In the genomic region with DNA sequence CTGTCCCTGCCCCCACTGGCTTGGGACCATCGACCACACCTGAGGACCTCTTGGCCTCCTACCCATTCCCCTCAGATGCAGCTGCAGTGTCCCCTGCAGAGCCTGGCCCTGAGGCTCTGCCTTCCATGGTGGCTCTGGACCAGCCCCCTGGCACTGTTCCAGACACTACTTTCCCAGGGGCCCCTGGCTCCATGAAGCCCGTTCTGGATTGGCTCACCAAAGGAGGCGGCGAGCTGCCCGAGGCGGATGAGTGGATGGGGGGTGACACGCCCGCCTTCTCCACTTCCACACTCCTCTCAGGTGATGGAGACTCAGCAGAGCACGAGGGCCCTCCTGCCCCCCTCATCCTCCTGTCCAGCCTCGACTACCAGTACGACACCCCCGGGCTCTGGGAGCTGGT, we compare ENCODE assay signal across 11 mouse cellular contexts. TPM values are rescaled to one million over a fixed set of nuclear protein-coding genes. Genes with fewer than 3 reads are reported as not detected.
DNase-seq lines count a peak whose midpoint lies in the region; ATAC-seq and TF ChIP-seq lines count a peak whose summit lies in the region.
"Had no signal": no experiment of that assay in that cellular context is flagged by ENCODE, and none has a peak within 500 bp of the region (broad histone marks: within the 10 kb centered on the region; RNA-seq: fewer than 3 reads in every experiment).

No protein-coding gene starts in this region.

- H3K27ac ChIP-seq in embryonic facial prominence, embryonic 13.5 days: no peak overlapping the region
- H3K27ac ChIP-seq in embryonic facial prominence, embryonic 10.5 days (replicated peaks): no peak overlapping the region
- peak overlapping the region; percentile 26; the same call in 1 of the 2 replicates for H3K27ac ChIP-seq in kidney, postnatal 0 days
- H3K27ac ChIP-seq in kidney, embryonic 14.5 days (ENCODE audit: low read depth, low read length): no peak overlapping the region
- peak overlapping the region; percentile 18; the same call in 1 of the 2 replicates for H3K27ac ChIP-seq in midbrain, postnatal 0 days (ENCODE audit: low read depth, low read length)
- H3K27ac ChIP-seq: lung, embryonic 15.5 days had no signal

- WGBS in embryonic facial prominence, embryonic 13.5 days: 81% methylated on average over 12 of the region's 12 CpGs
- WGBS in embryonic facial prominence, embryonic 10.5 days: 93% methylated on average over 12 of the region's 12 CpGs
- 66% methylated on average over 12 of the region's 12 CpGs for WGBS in kidney, postnatal 0 days
- 73% methylated on average over 12 of the region's 12 CpGs for WGBS in kidney, embryonic 14.5 days
- 78% methylated on average over 12 of the region's 12 CpGs for WGBS in midbrain, postnatal 0 days

- H3K9ac ChIP-seq in embryonic facial prominence, embryonic 13.5 days: 0 out of 2 replicates have a peak overlapping the region, but pooled peaks have one; percentile 36
- 0 out of 2 replicates have a peak overlapping the region, but pooled peaks have one; percentile 20 for H3K9ac ChIP-seq in kidney, postnatal 0 days (ENCODE audit: low read depth, low read length)
- H3K9ac ChIP-seq in kidney, embryonic 14.5 days (ENCODE audit: low read depth, low read length): no peak overlapping the region
- no peak overlapping the region for H3K9ac ChIP-seq in midbrain, postnatal 0 days (replicated peaks; ENCODE audit: low read length, poor library complexity, severe bottlenecking)
- H3K9ac ChIP-seq: lung, embryonic 15.5 days had no signal

- no peaks in the 10 kb centered on the region for H3K27me3 ChIP-seq in embryonic facial prominence, embryonic 13.5 days
- no peaks in the 10 kb centered on the region for H3K27me3 ChIP-seq in embryonic facial prominence, embryonic 10.5 days (replicated peaks; ENCODE audit: low read depth, poor library complexity, severe bottlenecking)
- no peaks in the 10 kb centered on the region for H3K27me3 ChIP-seq in kidney, postnatal 0 days (ENCODE audit: insufficient read depth, low read length)
- no peaks in the 10 kb centered on the region for H3K27me3 ChIP-seq in kidney, embryonic 14.5 days (ENCODE audit: control insufficient read depth, insufficient read depth, low read length)
- H3K27me3 ChIP-seq in midbrain, postnatal 0 days (ENCODE audit: insufficient read depth, low read length): no peaks in the 10 kb centered on the region
- H3K27me3 ChIP-seq: lung, embryonic 15.5 days had no signal

- DNase-seq in embryonic facial prominence, embryonic 10.5 days (ENCODE audit: low spot score): no peak
- DNase-seq in kidney, postnatal 0 days (ENCODE audit: low spot score): no peak
- DNase-seq in retina, postnatal 1 day: peak; percentile 37
- no peak for DNase-seq in retina, embryonic 14.5 days (ENCODE audit: low spot score)
- peak; percentile 58 for DNase-seq in midbrain, postnatal 0 days (ENCODE audit: low spot score)
- DNase-seq in thymus, postnatal 10 days (ENCODE audit: low spot score in 2 of 2): no peak

- H3K36me3 ChIP-seq in embryonic facial prominence, embryonic 13.5 days: peaks cover 93% of the 10 kb centered on the region
- H3K36me3 ChIP-seq in embryonic facial prominence, embryonic 10.5 days (replicated peaks): peaks cover 100% of the 10 kb centered on the region
- H3K36me3 ChIP-seq in kidney, postnatal 0 days (ENCODE audit: insufficient read depth, low read length): peaks cover 46% of the 10 kb centered on the region
- peaks cover 85% of the 10 kb centered on the region for H3K36me3 ChIP-seq in kidney, embryonic 14.5 days (ENCODE audit: control insufficient read depth, insufficient read depth, low read length)
- H3K36me3 ChIP-seq in midbrain, postnatal 0 days (ENCODE audit: insufficient read depth, low read length): peaks cover 65% of the 10 kb centered on the region

- no peak overlapping the region for H3K4me3 ChIP-seq in embryonic facial prominence, embryonic 13.5 days
- no peak overlapping the region for H3K4me3 ChIP-seq in embryonic facial prominence, embryonic 10.5 days
- no peak overlapping the region for H3K4me3 ChIP-seq in kidney, postnatal 0 days (replicated peaks; ENCODE audit: low read depth, low read length)
- H3K4me3 ChIP-seq in kidney, embryonic 14.5 days (ENCODE audit: low read length): no peak overlapping the region
- no peak overlapping the region for H3K4me3 ChIP-seq in midbrain, postnatal 0 days (ENCODE audit: low read depth, low read length)
- H3K4me3 ChIP-seq: erythroblast, embryonic 14.5 days; lung, embryonic 15.5 days had no signal

- H3K9me3 ChIP-seq in embryonic facial prominence, embryonic 13.5 days: no peaks in the 10 kb centered on the region
- no peaks in the 10 kb centered on the region for H3K9me3 ChIP-seq in embryonic facial prominence, embryonic 10.5 days
- no peaks in the 10 kb centered on the region for H3K9me3 ChIP-seq in kidney, postnatal 0 days (replicated peaks; ENCODE audit: low read length)
- H3K9me3 ChIP-seq in kidney, embryonic 14.5 days (ENCODE audit: control insufficient read depth, low read length): no peaks in the 10 kb centered on the region
- H3K9me3 ChIP-seq in midbrain, postnatal 0 days (ENCODE audit: low read length): no peaks in the 10 kb centered on the region
- H3K9me3 ChIP-seq: lung, embryonic 15.5 days had no signal

- ATAC-seq in embryonic facial prominence, embryonic 13.5 days (ENCODE audit: insufficient number of reproducible peaks, insufficient read depth, low FRiP score, low TSS enrichment, low read depth): no peak
- ATAC-seq in kidney, postnatal 0 days (replicated peaks; ENCODE audit: low FRiP score, low read depth): peak; percentile 11; the same call in 1 of the 2 replicates
- no peak for ATAC-seq in kidney, embryonic 14.5 days (ENCODE audit: low FRiP score, low TSS enrichment)
- peak; percentile 21; the same call in 1 of the 2 replicates for ATAC-seq in midbrain, postnatal 0 days (ENCODE audit: low FRiP score)
- ATAC-seq: Patski had no signal

- peaks cover 16% of the 10 kb centered on the region for H3K4me1 ChIP-seq in embryonic facial prominence, embryonic 13.5 days
- H3K4me1 ChIP-seq in embryonic facial prominence, embryonic 10.5 days: peaks cover 4% of the 10 kb centered on the region
- H3K4me1 ChIP-seq in kidney, postnatal 0 days (replicated peaks; ENCODE audit: insufficient read depth, low read length): peaks cover 16% of the 10 kb centered on the region
- H3K4me1 ChIP-seq in kidney, embryonic 14.5 days (ENCODE audit: control insufficient read depth, insufficient read depth, low read length): peaks cover 33% of the 10 kb centered on the region
- no peaks in the 10 kb centered on the region for H3K4me1 ChIP-seq in midbrain, postnatal 0 days (ENCODE audit: insufficient read depth, low read length)

- H3K4me2 ChIP-seq in embryonic facial prominence, embryonic 13.5 days: no peak overlapping the region
- no peak overlapping the region for H3K4me2 ChIP-seq in kidney, postnatal 0 days (ENCODE audit: low read length)
- H3K4me2 ChIP-seq in kidney, embryonic 14.5 days (replicated peaks; ENCODE audit: low read depth, low read length): no peak overlapping the region
- H3K4me2 ChIP-seq in midbrain, postnatal 0 days (ENCODE audit: low read depth, low read length, poor library complexity, severe bottlenecking): no peak overlapping the region
- H3K4me2 ChIP-seq: lung, embryonic 15.5 days had no signal

- no peak for TF ChIP-seq CTCF in kidney, postnatal 0 days (IDR thresholded peaks at IDR 0.05; ENCODE audit: low read depth)
- no peak for TF ChIP-seq CTCF in midbrain, postnatal 0 days (IDR thresholded peaks at IDR 0.05)

RNA-seq across cellular contexts. Expression of a gene that starts 9.8 kb away (rescaled TPM):
- polyA plus RNA-seq in embryonic facial prominence, embryonic 13.5 days (2015; fragmentation: Nextera tagmentation; extraction: Ambion mirVana): 13.1 and 13.2 TPM in 2 replicates
- polyA plus RNA-seq in embryonic facial prominence, embryonic 10.5 days (2016; fragmentation: Nextera tagmentation; extraction: Ambion mirVana): 24.8 and 28.6 TPM in 2 replicates
- polyA plus RNA-seq in kidney, postnatal 0 days (2015; fragmentation: Nextera tagmentation; extraction: Ambion mirVana): 8.4 and 9.6 TPM in 2 replicates
- polyA plus RNA-seq in kidney, embryonic 14.5 days (2014; fragmentation: Nextera tagmentation; extraction: Ambion mirVana): 10.5 and 17.0 TPM in 2 replicates
- total RNA-seq in midbrain, postnatal 0 days (2014; rRNA removed): 64.8 and 73.2 TPM in 2 replicates
- polyA plus RNA-seq in midbrain, postnatal 0 days (2015; fragmentation: Nextera tagmentation; extraction: Ambion mirVana): 10.2 and 11.1 TPM in 2 replicates

RNA-seq across cellular contexts. Expression of a gene that starts 22.6 kb away (rescaled TPM):
- 686 and 706 TPM in 2 replicates for polyA plus RNA-seq in embryonic facial prominence, embryonic 13.5 days (2015; fragmentation: Nextera tagmentation; extraction: Ambion mirVana)
- 784 and 812 TPM in 2 replicates for polyA plus RNA-seq in embryonic facial prominence, embryonic 10.5 days (2016; fragmentation: Nextera tagmentation; extraction: Ambion mirVana)
- polyA plus RNA-seq in kidney, postnatal 0 days (2015; fragmentation: Nextera tagmentation; extraction: Ambion mirVana): 635 and 680 TPM in 2 replicates
- 687 and 868 TPM in 2 replicates for polyA plus RNA-seq in kidney, embryonic 14.5 days (2014; fragmentation: Nextera tagmentation; extraction: Ambion mirVana)
- total RNA-seq in midbrain, postnatal 0 days (2014; rRNA removed): 129 and 162 TPM in 2 replicates
- polyA plus RNA-seq in midbrain, postnatal 0 days (2015; fragmentation: Nextera tagmentation; extraction: Ambion mirVana): 766 and 825 TPM in 2 replicates

RNA-seq across cellular contexts. Expression of a gene that starts 22.7 kb away (rescaled TPM):
- 14.1 and 14.6 TPM in 2 replicates for polyA plus RNA-seq in embryonic facial prominence, embryonic 13.5 days (2015; fragmentation: Nextera tagmentation; extraction: Ambion mirVana)
- 11.8 and 13.3 TPM in 2 replicates for polyA plus RNA-seq in embryonic facial prominence, embryonic 10.5 days (2016; fragmentation: Nextera tagmentation; extraction: Ambion mirVana)
- 12.9 and 13.8 TPM in 2 replicates for polyA plus RNA-seq in kidney, postnatal 0 days (2015; fragmentation: Nextera tagmentation; extraction: Ambion mirVana)
- 13.5 and 14.7 TPM in 2 replicates for polyA plus RNA-seq in kidney, embryonic 14.5 days (2014; fragmentation: Nextera tagmentation; extraction: Ambion mirVana)
- total RNA-seq in midbrain, postnatal 0 days (2014; rRNA removed): 6.9 and 7.4 TPM in 2 replicates
- 4.8 and 7.1 TPM in 2 replicates for polyA plus RNA-seq in midbrain, postnatal 0 days (2015; fragmentation: Nextera tagmentation; extraction: Ambion mirVana)

RNA-seq across cellular contexts. Expression of a gene that starts 31.1 kb away (rescaled TPM):
- polyA plus RNA-seq in embryonic facial prominence, embryonic 13.5 days (2015; fragmentation: Nextera tagmentation; extraction: Ambion mirVana): 26.8 and 29.6 TPM in 2 replicates
- 35.9 and 36.7 TPM in 2 replicates for polyA plus RNA-seq in embryonic facial prominence, embryonic 10.5 days (2016; fragmentation: Nextera tagmentation; extraction: Ambion mirVana)
- 18.8 and 20.9 TPM in 2 replicates for polyA plus RNA-seq in kidney, postnatal 0 days (2015; fragmentation: Nextera tagmentation; extraction: Ambion mirVana)
- 20.5 and 30.7 TPM in 2 replicates for polyA plus RNA-seq in kidney, embryonic 14.5 days (2014; fragmentation: Nextera tagmentation; extraction: Ambion mirVana)
- 34.7 and 35.1 TPM in 2 replicates for total RNA-seq in midbrain, postnatal 0 days (2014; rRNA removed)
- 32.9 and 34.7 TPM in 2 replicates for polyA plus RNA-seq in midbrain, postnatal 0 days (2015; fragmentation: Nextera tagmentation; extraction: Ambion mirVana)

RNA-seq across cellular contexts. Expression of a gene that starts 45.5 kb away (rescaled TPM):
- 13.3 and 13.7 TPM in 2 replicates for polyA plus RNA-seq in embryonic facial prominence, embryonic 13.5 days (2015; fragmentation: Nextera tagmentation; extraction: Ambion mirVana)
- polyA plus RNA-seq in embryonic facial prominence, embryonic 10.5 days (2016; fragmentation: Nextera tagmentation; extraction: Ambion mirVana): 8.4 and 10.3 TPM in 2 replicates
- polyA plus RNA-seq in kidney, postnatal 0 days (2015; fragmentation: Nextera tagmentation; extraction: Ambion mirVana): 14.3 and 15.2 TPM in 2 replicates
- polyA plus RNA-seq in kidney, embryonic 14.5 days (2014; fragmentation: Nextera tagmentation; extraction: Ambion mirVana): 12.6 and 13.3 TPM in 2 replicates
- total RNA-seq in midbrain, postnatal 0 days (2014; rRNA removed): 22.5 and 28.1 TPM in 2 replicates
- 14.8 and 18.6 TPM in 2 replicates for polyA plus RNA-seq in midbrain, postnatal 0 days (2015; fragmentation: Nextera tagmentation; extraction: Ambion mirVana)

Comparison
In these comparisons a context has a peak if more than half of its experiments do, and no peak if none do; other contexts are left out.
1. ATAC-seq: peak in kidney, postnatal 0 days (single experiment) and midbrain, postnatal 0 days (single experiment); none in embryonic facial prominence, embryonic 13.5 days (single experiment) and kidney, embryonic 14.5 days (single experiment).
2. H3K27ac ChIP-seq: peak in kidney, postnatal 0 days (single experiment) and midbrain, postnatal 0 days (single experiment); none in embryonic facial prominence, embryonic 13.5 days (single experiment), embryonic facial prominence, embryonic 10.5 days (single experiment) and kidney, embryonic 14.5 days (single experiment).
3. H3K9ac ChIP-seq: peak in embryonic facial prominence, embryonic 13.5 days (single experiment) and kidney, postnatal 0 days (single experiment); none in kidney, embryonic 14.5 days (single experiment) and midbrain, postnatal 0 days (single experiment).
4. DNase-seq: peak in retina, postnatal 1 day (single experiment) and midbrain, postnatal 0 days (single experiment); none in embryonic facial prominence, embryonic 10.5 days (single experiment), kidney, postnatal 0 days (single experiment), retina, embryonic 14.5 days (single experiment) and thymus, postnatal 10 days (0 of 2).